Mouse (Mus musculus) CD8-positive naive resting alpha-beta T cell, adult 57 days (primary cell): ENCODE results near the gene Col19a1. TPM values are rescaled to one million over a fixed set of nuclear protein-coding genes. Genes with fewer than 3 reads are reported as not detected.

Experiments
- total RNA-seq: library from RNA; stranded (reverse); gene quantifications from one replicate; pipeline ENCODE4 v1.2.4, GENCODE M21; 2023

Gene Col19a1
- not detected for total RNA-seq

GRCm38 (mm10) chr1:24587141-24587541 is at the start of gene Col19a1:
Gene Col19a1 (minus strand): TSS chr1:24587472.

Other genes with a start within 250 kb of the Col19a1 start
- gene Lmbrd1, start 91.2 kb upstream of the Col19a1 start, total RNA-seq, result 60.6 TPM